Mouse (Mus musculus): ENCODE measurements around the gene Casz1. TPM values are rescaled to one million over a fixed set of nuclear protein-coding genes. Genes with fewer than 3 reads are reported as not detected.

Gene Casz1
- total RNA-seq, 2 experiments from 2014 or later = 1.1 to 1.8 TPM

- DNase-seq (ENCODE audit: low spot score in 2 of 2) = no peak
- intact Hi-C loops (cut with DNase I) = no loop called here
Observed at GRCm38 (mm10) chr4:148797475-148798324, 6.5 kb upstream of the Casz1 start.

DNA sequence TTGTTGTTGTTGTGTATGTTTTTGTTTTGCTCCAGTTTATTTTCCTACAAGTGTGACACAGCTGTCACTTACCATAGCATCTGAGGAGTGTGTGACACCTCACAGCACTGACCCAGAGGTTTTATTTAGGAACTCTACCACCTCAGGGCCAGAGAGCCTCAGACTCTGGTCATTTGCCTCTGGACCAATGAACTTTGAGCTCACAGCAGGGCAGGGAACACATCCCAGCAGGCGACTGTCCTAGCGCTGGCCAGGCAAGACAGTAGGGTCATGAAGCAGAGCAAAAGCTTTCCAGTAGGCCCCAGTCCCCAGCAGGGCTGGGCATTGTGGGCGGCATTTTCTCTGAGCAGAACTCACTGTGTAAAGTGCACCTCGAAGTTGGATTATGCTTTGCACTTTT, 1.2 kb upstream of the Casz1 start:
- no peak for DNase-seq (ENCODE audit: low spot score in 2 of 2)
- intact Hi-C loops (cut with DNase I) = no loop called here

DNA sequence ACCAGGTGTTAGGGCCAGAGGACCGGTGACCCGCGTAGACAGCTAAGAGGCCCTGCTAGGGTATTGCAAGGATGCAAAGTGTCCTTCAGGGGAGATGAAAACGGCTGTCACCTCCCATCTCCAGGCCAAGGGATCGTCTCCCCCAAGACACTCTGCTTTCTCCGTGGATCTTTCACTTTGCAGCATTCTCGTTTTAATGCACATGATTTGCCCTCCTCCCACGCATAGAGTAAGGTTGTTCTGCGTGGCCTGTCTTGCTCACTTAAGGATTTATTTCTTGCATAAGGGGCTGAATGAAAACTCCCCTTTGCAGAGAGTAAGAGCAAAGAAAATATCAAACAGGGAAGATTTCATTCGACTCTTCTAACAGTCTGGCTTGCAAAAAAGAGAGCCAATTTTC, 593 bp upstream of the Casz1 start:
- no peak for DNase-seq (ENCODE audit: low spot score in 2 of 2)
- intact Hi-C loops (cut with DNase I) = no loop called here

DNA sequence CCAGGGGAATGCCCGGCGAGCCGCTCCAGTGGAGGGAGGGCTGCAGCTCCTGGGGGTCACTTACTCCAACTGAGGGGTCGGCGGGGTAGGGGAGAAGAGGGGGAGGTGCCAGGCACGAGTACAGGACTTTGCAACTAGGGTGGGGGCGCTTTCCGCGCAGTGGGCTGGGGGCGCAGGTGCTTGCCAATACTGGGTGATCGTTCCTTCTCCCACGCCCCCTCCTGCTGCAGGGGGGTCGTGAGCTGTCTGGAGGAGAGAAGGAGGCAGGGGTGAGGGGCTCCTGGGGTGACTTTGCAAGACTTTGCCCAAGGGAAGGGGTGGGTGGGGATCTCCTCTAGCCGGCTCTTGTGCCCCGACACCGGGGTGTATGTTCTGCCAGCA, 541 bp downstream of the Casz1 start:
- no peak for DNase-seq (ENCODE audit: low spot score in 2 of 2)
- intact Hi-C loops (cut with DNase I) = no loop called here

DNA sequence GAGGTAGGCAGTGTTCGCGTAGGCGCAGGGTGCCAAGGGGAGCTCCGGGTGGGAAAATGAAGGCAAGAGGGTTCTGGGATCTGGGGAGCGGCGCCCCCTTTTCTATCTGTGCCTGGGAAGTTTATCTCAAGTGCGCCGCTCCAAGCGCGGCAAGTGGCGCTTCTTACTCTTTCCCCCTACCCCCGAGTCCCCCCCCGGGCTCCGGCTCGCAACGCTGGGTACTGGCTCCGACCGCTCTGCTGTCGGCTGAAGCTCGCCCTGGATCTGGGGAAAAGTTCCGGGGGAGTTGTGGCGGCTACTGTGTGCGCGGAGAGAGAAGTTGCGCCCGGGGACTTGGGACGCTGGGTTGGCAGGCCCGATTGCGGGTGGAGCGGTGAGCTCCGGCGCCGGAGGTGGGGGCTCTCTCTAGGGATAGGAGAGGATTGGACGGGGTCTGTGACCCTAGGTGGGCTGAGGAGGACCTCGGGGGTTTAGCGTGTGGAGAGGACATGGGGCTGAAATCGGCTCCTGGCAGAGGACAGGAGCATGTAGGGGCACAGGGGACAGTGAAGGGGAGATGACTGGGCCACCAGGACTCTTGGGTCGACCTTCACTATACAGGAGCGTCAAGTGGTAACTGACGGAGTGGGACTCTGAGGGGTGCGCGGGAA, 1.1 kb downstream of the Casz1 start:
- intact Hi-C loops (cut with DNase I) = no loop called here

DNA sequence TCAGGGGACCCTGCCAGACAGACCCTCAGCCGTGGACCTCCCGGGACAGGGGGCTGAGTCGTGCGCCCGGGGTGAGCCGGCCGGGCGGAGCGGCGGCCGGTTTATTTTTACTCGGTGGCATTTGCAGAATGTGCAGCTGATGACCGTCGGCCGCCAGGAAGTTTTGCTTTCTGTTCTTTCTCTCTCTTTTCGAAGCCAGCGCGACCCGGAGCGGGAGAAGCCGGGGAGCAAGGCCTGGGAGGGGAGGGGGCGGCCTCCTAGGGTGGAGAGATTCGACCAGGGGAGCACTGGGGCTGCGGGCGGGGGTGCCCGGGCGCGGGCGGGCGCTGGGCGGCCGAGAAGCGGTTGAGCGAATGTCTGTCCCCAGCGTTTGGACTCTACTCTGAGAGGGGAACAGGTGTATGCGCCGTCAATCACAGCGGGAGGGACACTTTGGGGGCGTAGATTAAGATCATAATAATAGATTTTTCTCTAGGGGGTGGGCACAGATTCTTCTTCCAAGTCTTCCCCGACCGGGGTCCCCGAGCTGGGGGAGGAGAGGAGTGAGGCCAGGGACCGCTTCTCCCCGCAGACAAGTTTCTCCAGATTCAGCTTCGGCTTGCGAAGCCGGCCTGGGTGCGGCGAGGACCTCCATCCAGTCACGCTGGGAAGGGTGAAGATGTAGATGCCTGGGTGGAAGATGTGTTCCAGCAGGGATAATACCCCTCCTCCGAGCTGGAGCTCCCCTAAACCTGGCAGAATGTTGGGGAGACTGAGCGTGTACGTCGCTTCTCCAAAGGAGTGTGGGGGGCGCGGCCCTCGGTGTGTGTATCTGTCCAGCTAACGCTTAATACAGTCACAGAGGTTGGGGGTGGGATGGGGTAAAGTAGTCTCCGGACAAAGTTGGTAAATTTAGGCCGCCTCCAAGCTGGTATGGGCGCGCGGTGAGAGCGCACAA, 1.9 kb downstream of the Casz1 start:
- intact Hi-C loops (cut with DNase I) = no loop called here
- no peak for DNase-seq (ENCODE audit: low spot score in 2 of 2)

More for the DNA sequence above, 1.1 kb downstream of the Casz1 start:
- DNase-seq (ENCODE audit: low spot score in 2 of 2) = no peak

DNA sequence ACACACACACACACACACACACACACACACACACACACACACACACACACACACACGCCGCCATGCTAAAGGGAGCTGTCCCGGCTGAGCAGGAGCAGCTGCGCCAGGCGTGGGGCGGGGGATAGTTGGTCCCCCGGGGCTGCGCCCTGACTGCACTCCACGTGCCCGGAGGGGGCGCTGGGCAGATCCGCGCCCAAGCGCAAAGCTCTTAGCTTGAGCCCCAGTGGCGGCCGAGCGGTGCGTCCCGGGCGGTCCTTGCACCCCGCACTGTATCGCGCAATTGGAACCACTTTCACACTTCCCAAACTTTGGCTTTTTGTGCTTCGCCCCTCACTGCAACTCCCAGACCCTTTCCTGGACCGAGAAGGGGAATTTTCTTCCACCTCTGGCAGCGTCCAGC, 2.6 kb downstream of the Casz1 start:
- intact Hi-C loops (cut with DNase I) = no loop called here
- no peak for DNase-seq (ENCODE audit: low spot score in 2 of 2)

DNA sequence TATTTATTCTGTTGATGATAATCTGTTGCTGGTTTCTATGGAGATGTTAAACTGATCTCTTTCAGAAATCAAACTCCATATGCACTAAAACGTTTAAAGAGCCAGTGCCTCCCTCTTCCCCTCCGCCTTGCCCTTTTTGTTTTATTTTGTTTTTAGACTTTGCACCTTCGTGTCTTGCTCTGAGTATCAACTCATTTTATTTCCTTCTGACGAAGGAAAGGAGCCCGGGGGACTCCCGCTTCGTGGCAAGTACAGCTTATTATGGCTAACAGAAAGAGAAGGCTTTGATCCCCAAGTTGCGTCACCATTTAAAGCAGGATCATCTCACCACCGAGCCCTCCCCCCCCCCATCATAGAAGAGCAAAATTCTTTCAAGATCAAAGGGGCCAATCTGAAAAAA, 3.2 kb downstream of the Casz1 start:
- no peak for DNase-seq (ENCODE audit: low spot score in 2 of 2)
- intact Hi-C loops (cut with DNase I) = no loop called here

- DNase-seq (ENCODE audit: low spot score in 2 of 2) = no peak
- intact Hi-C loops (cut with DNase I) = no loop called here
Observed at GRCm38 (mm10) chr4:148808839-148809238, 4.6 kb downstream of the Casz1 start.

DNA sequence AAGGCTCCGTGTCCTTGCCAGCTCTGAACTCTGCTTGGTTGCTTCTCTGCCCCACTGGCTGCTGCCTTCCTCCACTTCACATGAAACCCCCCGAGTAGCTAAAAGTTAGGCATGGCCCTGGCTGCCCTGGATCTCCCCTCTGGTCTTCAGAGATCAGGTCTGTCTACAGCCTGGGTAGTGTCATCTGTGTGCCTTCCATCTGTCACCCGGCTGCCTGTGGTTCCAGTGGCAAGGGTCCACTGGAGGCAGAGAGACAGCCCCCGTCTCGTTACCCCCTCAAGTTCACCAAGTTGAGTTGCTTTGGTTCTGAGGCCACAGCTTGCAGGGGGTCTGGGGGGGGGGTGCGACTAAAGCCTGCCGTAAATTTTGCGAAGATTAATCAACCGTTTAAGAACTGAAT, 6.5 kb downstream of the Casz1 start:
- intact Hi-C loops (cut with DNase I) = no loop called here
- no peak for DNase-seq (ENCODE audit: low spot score in 2 of 2)

- DNase-seq (ENCODE audit: low spot score in 2 of 2) = peak in 1 of 2 experiments; percentile 16
Observed at GRCm38 (mm10) chr4:148811940-148812339, 7.7 kb downstream of the Casz1 start.

DNA sequence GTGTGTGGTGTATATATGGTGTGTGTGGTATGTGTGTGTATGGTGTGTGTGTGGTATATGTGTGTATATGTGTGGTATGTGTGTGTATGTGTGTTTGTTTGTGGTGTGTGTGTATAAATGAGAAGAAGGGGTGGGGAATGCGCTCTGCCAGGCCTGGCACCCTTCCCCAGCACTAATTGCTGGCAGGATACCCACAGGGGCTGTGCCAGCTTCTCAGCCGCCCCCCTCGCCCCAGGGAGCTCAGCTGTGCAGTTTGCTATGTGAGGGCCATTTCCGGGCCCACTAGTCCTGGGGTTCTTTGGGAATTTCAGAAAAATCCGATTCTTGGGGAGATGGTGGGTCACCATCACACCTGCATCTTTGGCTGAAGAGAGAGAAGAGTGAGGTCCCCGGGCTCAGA, 9.0 kb downstream of the Casz1 start:
- intact Hi-C loops (cut with DNase I) = no loop called here
- no peak for DNase-seq (ENCODE audit: low spot score in 2 of 2)

More at GRCm38 (mm10) chr4:148811940-148812339, 7.7 kb downstream of the Casz1 start:
- intact Hi-C loops (cut with DNase I) = no loop called here

DNA sequence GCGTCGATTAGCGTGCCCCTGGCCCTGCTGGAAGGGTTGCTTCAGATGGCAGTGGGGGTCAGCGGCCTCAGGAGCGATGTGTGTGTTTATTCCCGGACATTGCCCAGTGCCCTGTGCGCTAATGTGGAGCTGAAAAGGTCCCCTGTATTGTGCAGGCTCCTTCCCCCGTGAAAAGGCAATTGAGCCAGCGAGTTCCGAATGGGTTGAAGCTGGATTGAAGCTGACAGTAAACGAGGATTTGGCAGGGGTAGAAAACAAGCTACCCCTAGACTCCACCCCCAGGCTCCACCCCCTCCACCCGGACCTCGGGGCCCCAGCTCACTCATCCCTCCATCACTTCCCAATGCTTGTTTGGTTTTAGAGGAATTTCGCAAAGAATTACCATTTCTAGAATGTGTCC, 12.3 kb downstream of the Casz1 start:
- no peak for DNase-seq (ENCODE audit: low spot score in 2 of 2)
- intact Hi-C loops (cut with DNase I) = no loop called here

DNA sequence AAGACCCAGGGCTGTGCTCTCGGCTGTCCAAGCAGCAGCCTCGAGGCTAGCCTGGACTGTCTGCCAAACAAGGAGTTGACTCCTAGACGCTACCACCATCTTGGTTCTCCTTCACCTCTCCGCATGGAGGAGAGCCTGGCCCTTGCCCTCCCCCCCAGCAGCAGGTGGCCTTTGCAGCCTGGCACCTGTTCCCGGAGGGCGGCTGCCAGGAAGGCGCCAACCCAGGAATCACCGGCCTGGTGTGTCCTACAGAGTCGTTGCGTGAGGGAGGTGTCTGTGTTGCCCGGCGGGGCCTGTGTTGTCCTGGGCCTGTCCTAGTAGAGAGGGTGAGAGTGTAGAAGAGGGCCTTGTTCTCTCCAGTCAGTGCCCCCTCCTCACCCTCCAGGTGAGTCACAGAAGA, 13.9 kb downstream of the Casz1 start:
- DNase-seq (ENCODE audit: low spot score in 2 of 2) = no peak
- intact Hi-C loops (cut with DNase I) = no loop called here

- intact Hi-C loops (cut with DNase I) = no loop called here
- no peak for DNase-seq (ENCODE audit: low spot score in 2 of 2)
Observed at GRCm38 (mm10) chr4:148820171-148820570, 15.9 kb downstream of the Casz1 start.

DNA sequence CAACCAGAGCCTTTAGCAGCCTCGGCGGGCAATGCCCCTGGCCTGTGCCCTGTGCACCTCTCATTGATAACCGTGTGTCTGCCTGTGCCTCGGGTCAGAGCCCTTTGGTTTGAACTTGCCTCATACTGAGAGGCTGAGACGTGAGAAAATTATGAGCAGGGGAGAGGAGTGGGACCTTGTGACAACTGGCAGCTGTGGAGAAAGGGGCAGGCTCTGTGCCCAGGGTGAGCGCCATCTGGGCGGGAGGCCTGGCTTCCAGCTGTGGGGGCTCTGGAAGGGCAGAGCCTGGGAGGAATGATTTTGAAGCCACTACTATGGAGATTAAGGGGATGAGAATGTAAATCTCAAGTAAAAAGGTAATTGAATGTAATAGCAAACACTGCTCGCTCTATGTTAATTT, 19.1 kb downstream of the Casz1 start:
- DNase-seq (ENCODE audit: low spot score in 2 of 2) = no peak

GRCm38 (mm10) chr4:148830350-148830749, 26.1 kb downstream of the Casz1 start:
- no peak for DNase-seq (ENCODE audit: low spot score in 2 of 2)
- intact Hi-C loops (cut with DNase I) = no loop called here

More for the DNA sequence above, 19.1 kb downstream of the Casz1 start:
- intact Hi-C loops (cut with DNase I) = no loop called here

GRCm38 (mm10) chr4:148833245-148833990, 29.2 kb downstream of the Casz1 start:
- intact Hi-C loops (cut with DNase I) = no loop called here
- DNase-seq (ENCODE audit: low spot score in 2 of 2) = no peak

DNA sequence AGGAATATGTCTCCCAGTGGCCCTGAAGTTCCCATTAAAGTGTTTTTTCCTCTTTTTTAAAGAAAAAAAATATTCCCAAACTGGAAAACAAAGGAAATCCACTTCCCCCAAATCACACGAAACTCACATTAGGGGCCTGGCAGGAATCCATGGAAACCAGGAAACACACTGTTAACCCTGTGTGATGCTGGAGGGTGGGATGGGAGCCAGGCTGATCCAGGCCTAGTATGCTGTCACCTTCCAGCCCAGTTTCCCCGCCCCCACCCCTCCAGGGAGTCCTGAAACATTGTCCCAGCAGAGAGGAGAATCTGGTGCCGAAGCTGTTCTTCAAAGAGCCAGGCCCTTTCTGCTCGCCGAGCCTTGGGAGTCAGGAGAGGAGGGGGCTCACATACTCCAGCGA, 32.2 kb downstream of the Casz1 start:
- intact Hi-C loops (cut with DNase I) = no loop called here

GRCm38 (mm10) chr4:148837046-148837445, 32.8 kb downstream of the Casz1 start:
- DNase-seq (ENCODE audit: low spot score in 2 of 2) = no peak
- intact Hi-C loops (cut with DNase I) = no loop called here

More for the DNA sequence above, 32.2 kb downstream of the Casz1 start:
- DNase-seq (ENCODE audit: low spot score in 2 of 2) = no peak
